Mouse (Mus musculus): Measurements from ENCODE around the gene Higd1a. TPM values are rescaled to one million over a fixed set of nuclear protein-coding genes. Genes with fewer than 3 reads are reported as not detected.

Gene Higd1a
- total RNA-seq, 2 experiments from 2014 or later: 96.5 to 107 TPM

DNA sequence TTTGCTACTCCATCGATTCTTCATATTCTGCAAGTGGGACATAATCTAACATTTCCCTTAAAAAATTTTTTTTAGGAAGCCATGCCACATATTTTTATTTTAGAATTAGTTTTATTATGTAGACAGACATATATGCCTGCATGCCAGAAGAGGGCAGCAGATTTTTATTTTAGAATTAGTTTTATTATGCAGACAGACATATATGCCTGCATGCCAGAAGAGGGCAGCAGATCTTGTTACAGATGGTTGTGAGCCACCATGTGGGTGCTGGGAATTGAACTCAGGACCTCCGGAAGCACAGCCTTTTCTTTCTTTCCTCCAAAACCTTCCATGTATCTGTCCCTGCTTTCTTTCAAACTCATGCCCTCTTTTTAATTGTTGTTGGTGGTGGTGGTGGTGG lies 15.2 kb downstream of the Higd1a start:
- DNase-seq (ENCODE audit: low spot score in 2 of 2): no peak

DNA sequence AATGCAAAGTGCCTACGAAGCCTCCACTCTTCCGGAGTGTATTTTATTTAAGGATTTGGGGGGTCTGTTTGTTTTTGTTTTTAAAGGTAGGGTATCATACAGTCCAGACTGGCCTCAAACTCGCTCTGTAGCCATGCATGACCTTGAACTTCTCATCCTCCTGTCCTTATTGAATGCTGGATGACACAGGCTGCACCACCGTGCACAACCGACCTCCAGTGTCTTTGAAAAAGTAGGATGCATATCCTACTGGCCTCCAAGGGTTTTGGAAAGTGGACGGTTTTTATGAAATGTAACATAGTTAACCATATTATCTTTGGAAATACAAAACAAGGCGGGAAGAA lies 18.6 kb downstream of the Higd1a start:
- DNase-seq (ENCODE audit: low spot score in 2 of 2): no peak

DNA sequence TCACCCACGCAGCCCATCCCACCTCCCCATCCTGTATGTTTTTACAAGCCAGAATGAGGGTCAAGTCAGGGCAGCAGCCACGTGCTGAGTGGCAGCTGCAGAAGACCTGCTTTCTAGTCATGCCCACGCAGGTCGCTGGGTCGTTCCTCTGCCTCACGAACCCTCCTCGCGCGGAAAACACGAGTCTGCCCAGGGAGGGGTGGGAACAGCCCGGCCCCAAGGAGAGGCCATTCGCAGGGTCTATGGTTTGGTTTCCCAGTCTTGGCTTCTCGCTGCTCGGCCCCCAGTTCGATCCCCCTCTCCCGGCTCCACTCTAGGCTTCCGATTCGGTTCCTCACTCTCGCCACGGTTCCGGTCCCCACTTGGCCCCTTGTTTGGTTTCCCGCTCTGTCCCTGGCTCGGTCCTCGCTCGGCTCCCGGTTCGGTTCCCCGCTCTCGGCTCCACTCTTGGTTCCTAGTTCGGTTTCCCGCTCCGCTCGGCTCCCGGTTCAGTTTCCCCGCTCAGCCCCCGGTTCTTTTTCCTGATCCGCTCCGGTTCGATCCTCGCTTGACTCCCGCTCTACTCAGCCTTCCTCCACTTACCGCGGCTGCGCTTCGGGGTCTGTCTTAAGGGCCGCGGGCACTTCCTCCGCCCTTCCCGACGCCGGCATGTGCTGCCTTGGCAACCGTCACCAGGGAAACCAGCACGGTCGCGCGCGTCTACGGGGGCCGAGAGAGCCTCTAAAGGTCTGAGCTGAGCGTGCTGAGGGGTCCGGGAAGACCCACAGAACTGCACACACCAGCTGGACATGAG lies 19.1 kb downstream of the Higd1a start, which contains the start of gene Ccdc13:
Gene Ccdc13, minus strand, starts transcription at position 633 of the 793 bp plus-strand sequence.
- peak; percentile 86 to 88 for DNase-seq (ENCODE audit: low spot score in 2 of 2)

DNA sequence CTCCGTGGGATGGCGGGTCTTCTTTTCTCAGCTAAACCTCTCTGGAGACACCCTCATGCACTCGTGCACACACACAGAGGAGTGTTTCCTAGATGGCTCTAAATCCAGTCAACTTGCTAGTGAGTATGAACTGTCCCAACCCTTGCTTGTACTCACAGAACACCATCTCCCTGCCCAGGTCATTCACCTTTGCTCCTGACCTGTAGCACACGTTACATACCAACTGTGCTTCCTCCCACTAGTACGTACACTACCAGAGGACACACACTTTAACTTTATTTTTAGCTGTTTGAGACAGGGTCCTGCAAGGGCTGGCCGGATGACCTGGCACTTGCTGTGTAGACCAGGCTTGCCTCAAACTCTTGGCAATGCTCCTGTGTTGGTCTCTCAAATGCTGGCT lies 20.2 kb downstream of the Higd1a start:
- no peak for DNase-seq (ENCODE audit: low spot score in 2 of 2)

DNA sequence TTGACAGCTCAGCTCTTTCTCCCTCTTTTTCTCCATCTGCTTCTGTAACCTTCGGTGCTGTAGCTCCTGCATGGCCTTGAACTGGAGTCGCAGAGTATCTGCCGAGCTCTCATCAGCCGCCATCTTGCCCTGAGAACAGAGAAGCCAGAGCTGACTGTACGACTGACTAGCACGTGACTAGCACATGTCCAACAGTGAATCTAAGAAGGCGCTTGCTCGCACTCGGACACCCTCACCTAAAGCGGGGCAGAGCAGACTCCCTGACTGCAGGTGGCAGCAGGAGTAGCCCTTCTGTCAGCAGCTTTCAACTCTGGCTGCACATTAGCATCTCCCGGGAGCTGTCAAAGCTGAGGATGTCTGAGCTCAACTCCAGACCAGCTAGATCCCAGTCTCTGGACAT lies 24.3 kb downstream of the Higd1a start:
- no peak for DNase-seq (ENCODE audit: low spot score in 2 of 2)

DNA sequence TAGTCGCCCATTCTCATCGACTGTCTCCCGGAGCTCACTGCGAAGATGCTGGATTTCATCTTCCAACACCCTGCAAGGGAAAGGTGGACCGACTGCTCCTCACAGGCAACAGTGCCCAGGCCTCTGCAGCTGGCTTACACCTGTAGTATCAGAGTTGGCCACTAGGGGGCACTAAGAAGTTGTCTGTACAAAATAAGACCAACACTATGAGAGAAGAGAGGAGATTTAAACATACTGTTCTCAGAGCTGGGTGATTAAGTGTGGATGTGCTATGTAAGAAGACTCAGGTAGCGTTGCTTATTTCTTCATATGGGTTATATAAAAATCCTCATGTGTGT lies 27.2 kb downstream of the Higd1a start:
- peak; percentile 87 to 95 for DNase-seq (ENCODE audit: low spot score in 2 of 2)

DNA sequence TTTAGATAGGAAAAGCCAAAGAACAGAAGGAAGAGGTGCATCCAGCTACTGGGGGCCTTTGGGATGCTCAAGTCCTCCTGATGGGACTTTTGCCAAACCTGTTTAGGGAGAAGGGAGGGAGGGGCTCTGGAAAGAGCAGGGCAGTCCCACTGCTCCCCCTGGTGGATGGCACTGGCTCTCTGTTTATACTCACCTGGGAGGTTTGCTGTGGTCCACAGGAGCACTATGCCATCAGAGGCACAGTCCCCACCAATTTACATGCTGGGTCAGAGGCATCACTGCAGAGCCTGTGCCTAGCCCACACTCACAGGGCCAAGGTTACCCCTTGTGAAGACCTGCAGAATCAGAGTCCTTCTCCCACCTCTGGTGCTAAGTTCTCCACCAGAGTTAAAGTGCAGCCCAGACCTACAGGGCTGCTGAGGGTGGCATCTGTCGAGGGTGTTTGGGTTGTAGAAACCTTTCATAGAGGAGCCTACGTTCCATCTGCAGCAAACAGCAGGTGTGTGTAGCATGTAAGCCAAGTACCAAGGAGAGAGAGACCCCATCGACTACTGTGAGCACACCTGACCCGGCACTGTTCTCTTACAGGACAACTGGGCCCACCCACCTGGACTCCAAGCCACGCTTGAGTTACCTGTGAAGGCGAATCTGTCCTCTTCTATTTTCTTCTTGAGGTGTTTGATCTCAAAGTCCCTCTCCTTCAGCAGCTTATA lies 27.8 kb downstream of the Higd1a start:
- DNase-seq (ENCODE audit: low spot score in 2 of 2): peak; percentile 52 to 65

DNA sequence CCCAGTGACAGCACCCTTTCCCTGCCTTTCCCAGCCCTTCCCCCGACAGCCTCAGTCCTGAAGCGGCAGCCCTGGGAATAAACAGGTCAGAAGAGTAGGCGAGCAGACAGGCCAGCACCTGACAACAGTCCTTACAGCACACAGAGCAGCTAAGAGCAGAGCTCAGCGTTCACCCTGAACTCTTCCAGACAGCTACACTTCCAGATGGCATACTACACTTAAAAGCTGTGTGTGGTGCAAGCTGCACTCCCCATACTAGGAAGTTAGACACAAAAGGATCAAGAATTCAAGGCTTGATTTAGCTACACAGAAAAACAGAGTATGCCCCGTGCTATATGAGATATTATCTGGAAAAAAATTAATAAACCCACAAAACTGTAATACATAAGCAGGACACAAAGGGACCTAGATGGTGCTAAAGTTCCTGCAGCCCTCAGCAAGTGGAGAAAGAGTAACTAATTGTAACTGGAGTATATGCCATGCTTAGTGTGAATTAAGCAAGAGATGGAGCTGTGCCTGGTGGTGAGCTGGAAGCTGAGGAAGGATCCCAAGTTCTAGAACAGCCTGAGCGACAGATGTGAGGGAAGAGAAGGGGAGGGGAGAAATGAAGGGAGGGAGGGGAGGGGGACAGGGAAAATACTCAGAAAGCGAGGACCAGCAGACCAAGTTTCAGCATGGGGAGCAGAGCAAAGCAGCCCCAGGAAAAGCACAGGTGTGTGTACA lies 28.7 kb downstream of the Higd1a start:
- DNase-seq (ENCODE audit: low spot score in 2 of 2): no peak

DNA sequence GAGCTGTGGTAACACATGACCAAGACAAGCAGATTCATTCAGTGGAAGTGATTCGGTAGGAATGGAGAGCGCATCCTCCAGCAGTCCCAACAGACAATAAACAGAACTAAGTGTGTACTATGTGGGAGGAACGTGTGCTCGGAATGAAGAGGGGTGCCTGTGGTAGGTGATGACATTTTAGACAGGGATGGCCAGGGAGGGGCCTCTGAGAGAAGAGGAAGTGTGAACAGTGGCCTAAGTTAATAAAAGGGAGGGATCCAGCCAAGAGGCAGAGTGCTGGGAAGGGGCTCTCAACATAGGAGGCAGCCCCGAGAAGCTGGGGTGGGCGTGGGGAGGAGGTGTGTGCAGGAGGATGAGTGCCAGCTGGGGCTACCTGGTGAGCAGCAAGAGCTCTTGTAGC lies 29.8 kb downstream of the Higd1a start:
- DNase-seq (ENCODE audit: low spot score in 2 of 2): no peak

DNA sequence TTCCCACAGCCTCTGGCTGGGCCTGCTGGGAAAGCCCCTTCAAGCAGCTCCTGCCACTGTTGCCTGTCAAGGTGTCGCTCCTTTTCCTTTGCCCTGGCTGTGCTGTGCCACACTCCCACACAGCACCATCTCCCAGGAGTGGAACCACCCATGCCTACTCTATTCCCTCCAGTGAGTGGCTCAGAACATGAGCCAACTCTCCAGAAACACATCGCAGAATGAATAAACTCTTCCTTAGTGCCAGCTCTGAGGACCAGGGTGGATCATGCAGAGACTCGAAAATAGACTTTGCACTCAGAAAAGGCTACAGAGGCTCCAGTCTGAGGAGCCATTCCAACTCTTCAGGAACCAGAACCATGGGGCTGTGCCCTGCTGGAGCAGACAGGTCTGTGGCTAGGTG lies 31.8 kb downstream of the Higd1a start:
- DNase-seq (ENCODE audit: low spot score in 2 of 2): peak; percentile 48 to 58

DNA sequence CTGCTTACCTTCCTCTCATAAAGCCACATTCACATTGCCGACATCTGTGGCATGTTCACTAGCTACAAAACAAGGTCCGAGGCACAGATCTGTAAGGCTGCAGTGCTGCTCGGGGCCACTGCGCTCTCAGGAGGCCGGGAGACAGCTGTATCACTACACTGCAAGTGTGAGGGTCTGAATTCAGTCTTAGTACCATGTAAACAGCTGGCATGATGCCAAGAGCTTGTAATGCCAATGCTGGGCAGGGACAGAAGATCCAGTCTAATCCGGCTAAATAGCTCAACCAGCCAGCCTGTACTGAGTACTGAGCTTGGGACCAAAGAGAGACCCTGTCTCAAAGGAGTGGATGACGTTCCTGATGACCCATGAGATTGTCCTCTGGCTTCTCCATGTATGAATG lies 34.2 kb downstream of the Higd1a start:
- no peak for DNase-seq (ENCODE audit: low spot score in 2 of 2)

DNA sequence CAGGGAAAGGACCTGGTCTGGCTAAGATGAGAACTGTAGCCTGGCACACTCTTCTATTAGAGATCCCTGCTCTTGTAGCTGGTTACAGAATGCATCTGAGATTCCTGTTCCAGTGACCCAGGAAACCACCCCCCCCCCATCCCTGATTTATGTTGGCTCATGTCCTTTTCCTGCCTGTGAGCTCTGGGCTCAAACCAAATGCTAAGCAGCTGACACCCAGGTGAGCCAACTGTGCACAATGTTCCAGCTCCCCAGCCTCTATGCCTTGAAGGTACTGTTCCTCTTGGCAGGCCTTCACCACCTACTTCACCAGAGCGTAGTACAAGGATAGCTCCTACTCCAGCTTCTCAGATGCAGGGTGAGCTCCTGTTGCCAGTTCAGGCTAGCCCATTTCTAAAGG lies 35.1 kb downstream of the Higd1a start:
- DNase-seq (ENCODE audit: low spot score in 2 of 2): no peak

DNA sequence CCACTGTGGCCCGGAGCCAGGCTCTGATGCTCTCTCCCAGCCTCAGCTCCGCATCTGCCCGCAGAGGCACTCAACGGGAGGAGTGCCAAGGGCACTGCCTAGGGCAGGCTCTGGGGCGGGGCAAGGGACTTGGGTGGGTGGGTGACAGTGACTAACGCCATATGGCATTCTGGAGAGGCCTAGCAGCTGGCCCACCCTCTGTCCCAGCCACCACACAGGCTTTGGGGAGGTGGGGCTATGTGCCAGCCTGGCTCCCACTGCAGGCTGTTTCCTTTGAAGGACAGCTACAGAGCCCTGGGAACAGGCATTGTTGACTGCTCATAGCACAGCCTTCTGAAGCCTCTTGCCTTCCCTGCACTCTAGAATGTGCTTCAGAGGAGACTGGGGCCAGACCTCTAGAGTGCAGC lies 35.6 kb downstream of the Higd1a start:
- no peak for DNase-seq (ENCODE audit: low spot score in 2 of 2)

DNA sequence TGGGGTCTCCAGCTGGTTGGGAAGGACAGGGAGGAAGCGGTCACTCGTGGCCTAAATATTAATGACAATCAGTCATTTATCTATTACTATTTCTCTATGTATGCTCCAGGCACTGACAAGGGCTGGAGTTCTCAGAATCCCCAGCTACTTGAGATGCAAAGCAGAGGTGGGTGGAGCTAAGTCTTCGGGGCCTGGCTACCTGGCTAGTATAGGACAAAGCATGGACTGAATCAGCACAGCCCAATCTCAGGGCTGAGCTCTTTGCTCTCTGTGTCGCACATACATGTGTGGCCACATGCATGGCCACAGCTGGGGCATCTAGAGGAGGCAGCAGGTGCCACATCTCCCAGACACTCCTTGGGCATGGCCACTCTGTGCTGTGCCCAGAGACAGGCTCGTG lies 37.4 kb downstream of the Higd1a start:
- DNase-seq (ENCODE audit: low spot score in 2 of 2): no peak

DNA sequence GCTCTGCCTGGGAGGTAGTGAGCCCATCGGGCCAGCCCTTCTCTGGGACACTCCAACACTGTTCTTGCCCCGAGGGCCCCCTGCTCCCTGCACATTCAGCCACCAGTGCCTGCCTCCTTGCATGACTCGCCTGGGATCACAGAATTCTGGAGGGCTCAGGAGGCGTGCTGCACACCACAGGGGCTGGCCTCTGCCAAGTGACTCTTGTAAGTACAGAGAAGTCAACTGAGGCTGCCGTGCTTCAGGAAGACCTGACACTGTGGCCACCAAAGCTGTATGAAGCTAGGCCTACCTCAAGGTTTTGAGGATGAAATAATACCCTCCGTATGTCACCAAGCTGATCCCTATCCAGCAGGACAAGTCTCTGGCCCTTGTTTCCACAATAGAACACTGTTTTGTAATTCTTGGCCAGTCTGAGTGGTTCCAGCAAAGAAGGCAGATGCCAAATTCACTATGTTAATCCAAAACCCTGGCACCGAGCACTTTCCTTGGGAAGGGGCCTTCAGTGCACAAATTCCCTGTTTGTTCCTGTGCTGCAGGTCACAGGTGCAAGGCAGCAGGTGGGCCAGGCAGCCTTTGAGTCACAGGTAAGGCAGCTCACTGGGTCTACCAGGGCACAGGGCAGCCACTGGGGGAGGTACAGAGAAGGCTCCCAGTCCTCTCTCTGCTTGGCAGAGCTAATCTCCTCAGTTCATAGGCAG lies 38.2 kb downstream of the Higd1a start:
- no peak for DNase-seq (ENCODE audit: low spot score in 2 of 2)

DNA sequence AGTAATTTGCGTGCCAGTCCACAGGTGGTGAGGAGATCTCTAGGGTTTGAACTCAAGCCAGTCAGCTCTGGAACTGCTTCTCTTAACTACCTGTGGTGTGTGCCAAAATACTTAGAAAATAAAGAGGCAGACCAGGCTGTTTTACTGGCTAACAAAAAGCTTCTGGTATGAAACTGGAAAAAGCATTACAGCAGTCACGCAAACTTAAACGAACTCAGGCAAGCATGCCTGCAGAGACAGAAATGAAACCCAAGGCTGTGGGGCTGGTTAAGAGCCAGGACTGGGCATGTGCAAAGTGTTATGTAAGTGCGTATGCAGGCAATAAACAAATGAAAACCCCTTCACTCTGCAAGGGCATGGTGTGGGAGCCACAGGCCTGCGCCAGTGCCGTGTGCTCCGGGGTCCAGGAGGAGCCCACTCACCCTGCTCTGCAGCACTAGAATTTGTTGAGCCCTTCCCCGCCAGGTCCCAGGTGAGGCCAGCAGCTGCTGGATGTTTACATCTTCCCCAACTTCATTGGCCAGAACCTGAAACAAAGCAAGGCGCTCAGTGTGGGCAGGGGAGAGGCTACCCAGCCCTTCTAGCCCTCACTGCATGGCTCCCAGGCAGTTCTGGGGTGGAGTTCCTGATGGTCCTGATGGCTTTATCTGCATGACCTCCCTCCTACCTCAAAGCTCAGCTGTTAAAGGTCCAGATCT lies 38.9 kb downstream of the Higd1a start:
- no peak for DNase-seq (ENCODE audit: low spot score in 2 of 2)

DNA sequence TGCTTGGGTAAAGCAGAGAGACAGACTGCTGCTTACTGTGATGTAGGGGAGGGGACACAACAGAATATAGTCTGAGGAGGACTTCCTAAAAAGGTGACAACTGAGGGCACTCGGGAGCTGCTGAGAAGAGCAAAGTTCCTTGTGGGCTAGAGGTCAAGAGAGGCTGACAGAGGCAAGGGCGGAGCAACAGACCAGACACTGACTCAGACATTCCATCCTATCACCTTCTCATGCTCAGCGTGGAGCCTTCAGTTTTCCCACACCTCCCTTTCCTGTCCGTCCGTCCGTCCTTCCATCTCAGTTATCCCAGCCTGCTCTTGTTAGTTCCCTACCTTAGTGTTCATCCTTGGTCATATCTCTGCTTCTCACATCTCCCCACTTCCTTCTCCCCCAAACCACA lies 43.0 kb downstream of the Higd1a start:
- DNase-seq (ENCODE audit: low spot score in 2 of 2): no peak

DNA sequence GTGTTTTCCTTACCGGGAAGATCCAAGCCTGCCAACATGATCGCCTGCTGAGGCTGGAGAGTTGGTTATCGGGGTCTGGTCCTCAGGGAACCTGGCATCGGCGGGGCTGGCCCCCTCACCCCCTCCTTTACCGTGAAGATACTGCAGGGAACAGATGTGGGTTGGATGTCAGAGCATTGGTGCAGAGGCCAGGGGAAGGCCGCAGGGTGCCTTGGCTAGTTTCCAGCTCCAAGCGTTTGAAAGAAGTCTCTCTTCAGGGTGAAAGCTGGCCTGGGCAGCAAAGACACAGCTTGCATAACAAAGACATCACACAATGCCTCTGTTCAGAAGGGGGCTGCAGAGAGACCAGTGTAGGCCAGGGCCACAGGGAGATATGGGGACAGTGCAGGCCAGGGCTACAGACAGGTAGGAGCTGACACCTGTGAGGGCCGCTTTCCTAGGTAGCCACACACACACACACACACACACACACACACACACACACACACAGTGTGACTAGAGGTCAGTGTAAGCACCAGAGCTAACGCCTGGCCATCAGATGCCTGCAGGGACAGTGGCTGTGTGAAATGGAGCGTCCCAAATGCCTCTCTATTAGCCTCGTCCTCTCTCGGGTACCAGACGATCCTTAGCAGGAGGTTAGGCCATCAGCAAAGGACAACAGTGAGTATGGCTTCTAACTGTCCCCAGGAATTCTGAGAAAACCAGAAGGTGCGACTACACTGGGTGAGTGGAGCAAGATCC lies 47.9 kb downstream of the Higd1a start:
- peak; percentile 54 to 62 for DNase-seq (ENCODE audit: low spot score in 2 of 2)

DNA sequence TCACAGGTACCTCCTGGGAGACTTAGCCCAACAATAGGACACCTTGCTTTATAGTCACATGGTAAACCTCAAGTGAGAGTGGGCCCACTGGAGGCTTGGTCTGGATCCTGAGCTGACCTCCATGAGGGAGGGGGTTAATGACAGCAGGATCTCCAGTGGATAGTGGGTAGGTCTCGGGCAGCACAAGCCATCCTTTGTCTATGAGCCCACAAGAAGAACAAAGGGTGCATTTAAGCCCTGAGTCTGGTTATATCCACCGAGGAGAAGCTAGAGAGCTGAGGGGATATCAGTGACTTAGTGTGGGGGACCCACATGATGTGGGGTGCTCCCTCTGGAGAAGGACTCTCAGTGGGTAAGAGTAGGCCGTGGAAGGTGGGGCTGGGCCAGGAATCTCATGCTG lies 49.7 kb downstream of the Higd1a start:
- DNase-seq (ENCODE audit: low spot score in 2 of 2): no peak

DNA sequence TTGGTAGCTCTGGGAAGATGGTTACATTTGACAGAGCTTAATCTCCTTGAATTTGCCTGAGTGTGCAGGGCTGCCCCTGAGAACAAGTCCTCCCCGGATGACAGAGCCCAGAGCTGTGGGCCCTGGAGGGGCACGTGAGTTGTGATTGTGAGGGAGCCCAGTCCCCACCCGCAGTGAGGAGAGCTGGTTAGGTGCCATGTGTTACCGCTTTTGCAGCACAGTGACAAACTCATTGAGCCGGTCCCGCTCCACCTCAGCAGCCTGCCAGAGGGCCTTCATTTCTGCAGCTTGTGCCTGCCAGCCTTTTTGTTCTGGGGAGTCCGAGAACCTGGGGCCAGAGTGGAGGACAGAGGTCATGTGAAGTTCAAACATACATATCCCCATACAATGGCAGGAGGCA lies 50.2 kb downstream of the Higd1a start:
- no peak for DNase-seq (ENCODE audit: low spot score in 2 of 2)

All from left cerebral cortex, adult 18-20 months (tissue).